Mouse (Mus musculus): ENCODE results near the gene Gm13696. TPM values are rescaled to one million over a fixed set of nuclear protein-coding genes. Genes with fewer than 3 reads are reported as not detected.
A peak's percentile ranks its signal among the peaks of the same experiment; 100 is the strongest.
"Not testable (repeated sequence)": the region's sequence is repeated elsewhere in the genome, so short reads cannot be mapped to it uniquely, and the experiment has no call there.

The Gm13696 gene
- not detected in 2 replicates for polyA plus RNA-seq (2016; fragmentation: Nextera tagmentation; extraction: Ambion mirVana)

GRCm38 (mm10) chr2:83972823-83973222 lies at the start of gene Gm13696:
Gm13696 (plus strand) TSS chr2:83973123.
- no CpG with 5 or more reads among the region's 6 CpGs for WGBS

GRCm38 (mm10) chr2:83929478-83930088 lies 43.3 kb upstream of the Gm13696 start:
- no peak overlapping the region for H3K27ac ChIP-seq
- H3K4me3 ChIP-seq, result no peak overlapping the region
- H3K9me3 ChIP-seq, result no peaks in the 10 kb centered on the region
- no peaks in the 10 kb centered on the region for H3K27me3 ChIP-seq (ENCODE audit: insufficient read depth, poor library complexity, severe bottlenecking)
- no peaks in the 10 kb centered on the region for H3K36me3 ChIP-seq
- WGBS, result 56% methylated on average over 2 of the region's 2 CpGs
- DNase-seq (ENCODE audit: low spot score), result no peak
- H3K4me1 ChIP-seq (replicated peaks), result no peaks in the 10 kb centered on the region

More at GRCm38 (mm10) chr2:83972823-83973222, at the start of gene Gm13696:
- H3K27ac ChIP-seq; H3K27me3 ChIP-seq (ENCODE audit: insufficient read depth, poor library complexity, severe bottlenecking); H3K4me3 ChIP-seq; DNase-seq (ENCODE audit: low spot score); H3K9me3 ChIP-seq; H3K4me1 ChIP-seq (replicated peaks); H3K36me3 ChIP-seq: not testable (repeated sequence)

GRCm38 (mm10) chr2:83940931-83941361 lies 32.0 kb upstream of the Gm13696 start, which contains the start of gene Zswim2:
Zswim2 (minus strand) TSS chr2:83941228.
- peak; percentile 83 for DNase-seq (ENCODE audit: low spot score)
- no peaks in the 10 kb centered on the region for H3K9me3 ChIP-seq
- under 1% methylated on average over 20 of the region's 20 CpGs for WGBS
- no peaks in the 10 kb centered on the region for H3K27me3 ChIP-seq (ENCODE audit: insufficient read depth, poor library complexity, severe bottlenecking)
- peaks cover 9% of the 10 kb centered on the region for H3K4me1 ChIP-seq (replicated peaks)
- H3K36me3 ChIP-seq, result no peaks in the 10 kb centered on the region
- peak within 1 kb of the TSS; percentile 50 for H3K4me3 ChIP-seq
- H3K27ac ChIP-seq, result no peak within 1 kb of the TSS

GRCm38 (mm10) chr2:83941378-83941777 lies 31.5 kb upstream of the Gm13696 start:
- WGBS, result 49% methylated on average over 3 of the region's 3 CpGs
- DNase-seq (ENCODE audit: low spot score), result no peak
- no peak overlapping the region for H3K27ac ChIP-seq

GRCm38 (mm10) chr2:83941792-83942191 lies 31.1 kb upstream of the Gm13696 start:
- 81% methylated on average over 4 of the region's 4 CpGs for WGBS
- no peaks in the 10 kb centered on the region for H3K36me3 ChIP-seq
- no peak overlapping the region for H3K4me3 ChIP-seq
- no peaks in the 10 kb centered on the region for H3K27me3 ChIP-seq (ENCODE audit: insufficient read depth, poor library complexity, severe bottlenecking)
- H3K9me3 ChIP-seq, result no peaks in the 10 kb centered on the region
- peaks cover 9% of the 10 kb centered on the region for H3K4me1 ChIP-seq (replicated peaks)
- DNase-seq (ENCODE audit: low spot score), result no peak
- H3K27ac ChIP-seq, result no peak overlapping the region

More at GRCm38 (mm10) chr2:83941378-83941777, 31.5 kb upstream of the Gm13696 start:
- Histone ChIP-seq H3K4me1 (replicated peaks) (peaks cover 9% of the 10 kb centered on the region), H3K9me3 (no peaks in the 10 kb centered on the region), H3K4me3 (peak overlapping the region; percentile 50; the same call in 1 of the 2 replicates), H3K36me3 (no peaks in the 10 kb centered on the region), H3K27me3 (ENCODE audit: insufficient read depth, poor library complexity, severe bottlenecking) (no peaks in the 10 kb centered on the region)

GRCm38 (mm10) chr2:83955393-83955792 lies 17.5 kb upstream of the Gm13696 start, which contains the start of gene Gm13698:
Gm13698 (plus strand) TSS chr2:83955693.
- not testable (repeated sequence) for DNase-seq (ENCODE audit: low spot score); H3K36me3 ChIP-seq; H3K4me1 ChIP-seq (replicated peaks); H3K27ac ChIP-seq; H3K27me3 ChIP-seq (ENCODE audit: insufficient read depth, poor library complexity, severe bottlenecking); H3K4me3 ChIP-seq; H3K9me3 ChIP-seq
- WGBS, result no CpG with 5 or more reads among the region's 6 CpGs

- no CpG with 5 or more reads among the region's 6 CpGs for WGBS
Observed at GRCm38 (mm10) chr2:83961203-83961602, 11.7 kb upstream of the Gm13696 start, which contains the start of gene Gm13693. Gm13693 (plus strand) TSS chr2:83961503.

GRCm38 (mm10) chr2:83967013-83967412 lies 5.9 kb upstream of the Gm13696 start, which contains the start of gene Gm13695:
Gm13695 (plus strand) TSS chr2:83967313.
- H3K4me3 ChIP-seq; H3K4me1 ChIP-seq (replicated peaks); H3K27me3 ChIP-seq (ENCODE audit: insufficient read depth, poor library complexity, severe bottlenecking); H3K9me3 ChIP-seq; DNase-seq (ENCODE audit: low spot score); H3K36me3 ChIP-seq; H3K27ac ChIP-seq: not testable (repeated sequence)
- WGBS, result no CpG with 5 or more reads among the region's 6 CpGs

More at GRCm38 (mm10) chr2:83961203-83961602, 11.7 kb upstream of the Gm13696 start, which contains the start of gene Gm13693:
- not testable (repeated sequence) for H3K27ac ChIP-seq; H3K4me1 ChIP-seq (replicated peaks); H3K4me3 ChIP-seq; H3K27me3 ChIP-seq (ENCODE audit: insufficient read depth, poor library complexity, severe bottlenecking); DNase-seq (ENCODE audit: low spot score); H3K36me3 ChIP-seq; H3K9me3 ChIP-seq

GRCm38 (mm10) chr2:83978633-83979032 lies 5.7 kb downstream of the Gm13696 start, which contains the start of gene Gm13694:
Gm13694 (plus strand) TSS chr2:83978933.
- H3K4me1 ChIP-seq (replicated peaks); DNase-seq (ENCODE audit: low spot score); H3K36me3 ChIP-seq; H3K4me3 ChIP-seq; H3K9me3 ChIP-seq; H3K27me3 ChIP-seq (ENCODE audit: insufficient read depth, poor library complexity, severe bottlenecking); H3K27ac ChIP-seq: not testable (repeated sequence)
- WGBS, result no CpG with 5 or more reads among the region's 6 CpGs

- H3K27ac ChIP-seq; H3K4me1 ChIP-seq (replicated peaks); H3K27me3 ChIP-seq (ENCODE audit: insufficient read depth, poor library complexity, severe bottlenecking); DNase-seq (ENCODE audit: low spot score); H3K9me3 ChIP-seq; H3K36me3 ChIP-seq; H3K4me3 ChIP-seq: not testable (repeated sequence)
- WGBS, result no CpG with 5 or more reads among the region's 6 CpGs
Observed at GRCm38 (mm10) chr2:83984443-83984842, 11.5 kb downstream of the Gm13696 start, which contains the start of gene Gm13697. Gm13697 (plus strand) TSS chr2:83984743.

GRCm38 (mm10) chr2:83990253-83990652 lies 17.3 kb downstream of the Gm13696 start, which contains the start of gene Gm13691:
Gm13691 (plus strand) TSS chr2:83990553.
- WGBS, result no CpG with 5 or more reads among the region's 6 CpGs
- not testable (repeated sequence) for H3K36me3 ChIP-seq; H3K4me1 ChIP-seq (replicated peaks); DNase-seq (ENCODE audit: low spot score); H3K9me3 ChIP-seq; H3K27ac ChIP-seq; H3K4me3 ChIP-seq; H3K27me3 ChIP-seq (ENCODE audit: insufficient read depth, poor library complexity, severe bottlenecking)

GRCm38 (mm10) chr2:83993639-83994255 lies 20.8 kb downstream of the Gm13696 start:
- DNase-seq (ENCODE audit: low spot score); H3K27ac ChIP-seq; H3K27me3 ChIP-seq (ENCODE audit: insufficient read depth, poor library complexity, severe bottlenecking); H3K36me3 ChIP-seq; H3K4me1 ChIP-seq (replicated peaks); H3K4me3 ChIP-seq; H3K9me3 ChIP-seq: not testable (repeated sequence)
- 58% methylated on average over 8 of the region's 9 CpGs for WGBS

GRCm38 (mm10) chr2:83994526-83994925 lies 21.6 kb downstream of the Gm13696 start:
- H3K27me3 ChIP-seq (ENCODE audit: insufficient read depth, poor library complexity, severe bottlenecking); H3K27ac ChIP-seq; H3K36me3 ChIP-seq; H3K9me3 ChIP-seq; H3K4me3 ChIP-seq; H3K4me1 ChIP-seq (replicated peaks); DNase-seq (ENCODE audit: low spot score): not testable (repeated sequence)
- WGBS, result 90% methylated on average over 2 of the region's 3 CpGs
